Comparison of ENCODE assay signal across 16 mouse cellular contexts in the genomic region with DNA sequence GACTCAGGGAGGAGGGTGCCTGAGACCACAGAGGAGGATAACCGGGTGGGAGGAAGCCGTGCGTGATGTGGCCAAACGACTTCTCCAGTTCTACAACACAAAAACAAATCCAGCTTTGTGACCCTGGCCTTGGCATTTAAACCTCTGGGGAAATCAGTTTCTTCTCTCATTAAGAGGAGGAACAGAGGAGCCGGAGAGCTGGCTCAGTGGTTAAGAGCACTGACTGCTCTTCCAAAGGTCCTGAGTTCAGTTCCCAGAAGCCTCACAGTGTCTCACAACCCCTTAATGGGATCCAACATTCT. TPM values are rescaled to one million over a fixed set of nuclear protein-coding genes. Genes with fewer than 3 reads are reported as not detected.
DNase-seq lines count a peak whose midpoint lies in the region; ATAC-seq and TF ChIP-seq lines count a peak whose summit lies in the region.
"Had no signal": no experiment of that assay in that cellular context is flagged by ENCODE, and none has a peak within 500 bp of the region (broad histone marks: within the 10 kb centered on the region; RNA-seq: fewer than 3 reads in every experiment).

No protein-coding gene starts in this region.

- no peaks in the 10 kb centered on the region for H3K36me3 ChIP-seq in heart, embryonic 15.5 days
- no peaks in the 10 kb centered on the region for H3K36me3 ChIP-seq in liver, adult 2 months (ENCODE audit: control insufficient read depth, insufficient read depth, low read length)
- H3K36me3 ChIP-seq in liver, embryonic 12.5 days, result no peaks in the 10 kb centered on the region
- H3K36me3 ChIP-seq: embryonic facial prominence, embryonic 15.5 days; limb, embryonic 13.5 days had no signal

- peak overlapping the region; percentile 89 for H3K27ac ChIP-seq in heart, embryonic 15.5 days
- peak overlapping the region; percentile 10 for H3K27ac ChIP-seq in liver, adult 2 months (replicated peaks; ENCODE audit: insufficient read depth, low read depth, low read length)
- no peak overlapping the region for H3K27ac ChIP-seq in liver, embryonic 12.5 days
- H3K27ac ChIP-seq: embryonic facial prominence, embryonic 15.5 days; limb, embryonic 13.5 days had no signal

- no peak for TF ChIP-seq CTCF in liver, adult 2 months (IDR thresholded peaks at IDR 0.05; ENCODE audit: low read depth, low read length)

- TF ChIP-seq POLR2A in liver, adult 2 months (IDR thresholded peaks at IDR 0.05; ENCODE audit: extremely low read depth, insufficient read depth, low read length), result no peak

- peaks cover 73% of the 10 kb centered on the region for H3K4me1 ChIP-seq in heart, embryonic 15.5 days (replicated peaks)
- H3K4me1 ChIP-seq in liver, adult 2 months (ENCODE audit: control insufficient read depth, insufficient read depth, low read length), result peaks cover 9% of the 10 kb centered on the region
- H3K4me1 ChIP-seq in liver, embryonic 12.5 days, result peaks cover 22% of the 10 kb centered on the region

- peak; percentile 36 for DNase-seq in adrenal gland, postnatal 10 days
- DNase-seq in adrenal gland, adult 8-10 months, result no peak
- DNase-seq in heart, adult 8-10 months (ENCODE audit: low spot score), result no peak
- no peak for DNase-seq in liver, adult 2 months (ENCODE audit: extremely low read depth, low read depth, low spot score)
- DNase-seq in urinary bladder, postnatal 14 days (ENCODE audit: low spot score), result no peak
- DNase-seq: cerebellum, adult 9-10 months; gastrocnemius, postnatal 36 days; kidney, adult 8-10 months; thymus, postnatal 14 days had no signal

- peaks cover 7% of the 10 kb centered on the region; the same call in 1 of the 2 replicates for H3K79me2 ChIP-seq in liver, adult 2 months (ENCODE audit: control insufficient read depth, insufficient read depth, low read length)

- no peaks in the 10 kb centered on the region for H3K27me3 ChIP-seq in heart, embryonic 15.5 days
- no peaks in the 10 kb centered on the region for H3K27me3 ChIP-seq in liver, adult 2 months (ENCODE audit: control insufficient read depth, insufficient read depth, low read length)
- H3K27me3 ChIP-seq in liver, embryonic 12.5 days (replicated peaks), result no peaks in the 10 kb centered on the region
- H3K27me3 ChIP-seq: embryonic facial prominence, embryonic 15.5 days; limb, embryonic 13.5 days had no signal

- peak overlapping the region; percentile 26 for H3K4me2 ChIP-seq in heart, embryonic 15.5 days
- H3K4me2 ChIP-seq in liver, embryonic 12.5 days, result no peak overlapping the region
- H3K4me2 ChIP-seq: embryonic facial prominence, embryonic 15.5 days; limb, embryonic 13.5 days; midbrain, embryonic 11.5 days had no signal

- no peak overlapping the region for H3K9ac ChIP-seq in heart, embryonic 15.5 days
- H3K9ac ChIP-seq in liver, adult 2 months (ENCODE audit: low read depth, low read length), result no peak overlapping the region
- no peak overlapping the region for H3K9ac ChIP-seq in liver, embryonic 12.5 days
- H3K9ac ChIP-seq: embryonic facial prominence, embryonic 15.5 days; limb, embryonic 13.5 days had no signal

- H3K4me3 ChIP-seq in heart, embryonic 15.5 days, result no peak overlapping the region
- no peak overlapping the region for H3K4me3 ChIP-seq in liver, adult 2 months (ENCODE audit: insufficient read depth, low read depth, low read length)
- no peak overlapping the region for H3K4me3 ChIP-seq in liver, embryonic 12.5 days
- H3K4me3 ChIP-seq: embryonic facial prominence, embryonic 15.5 days; limb, embryonic 13.5 days had no signal

- WGBS in heart, embryonic 15.5 days, result 35% methylated on average over 5 of the region's 5 CpGs
- WGBS in liver, adult 2 months, result 72% methylated on average over 5 of the region's 5 CpGs
- 64% methylated on average over 5 of the region's 5 CpGs for WGBS in liver, embryonic 12.5 days (ENCODE audit: insufficient replicate concordance)

- H3K9me3 ChIP-seq in heart, embryonic 15.5 days (replicated peaks), result no peaks in the 10 kb centered on the region
- H3K9me3 ChIP-seq in liver, embryonic 12.5 days (replicated peaks), result no peaks in the 10 kb centered on the region
- H3K9me3 ChIP-seq: embryonic facial prominence, embryonic 15.5 days; limb, embryonic 13.5 days had no signal

- no peak for ATAC-seq in heart, embryonic 15.5 days (replicated peaks; ENCODE audit: insufficient number of reproducible peaks, insufficient read depth, low FRiP score, low read depth)
- ATAC-seq in liver, embryonic 12.5 days, result no peak
- ATAC-seq in common myeloid progenitor, adult 5-6 weeks (replicated peaks; ENCODE audit: low read depth, poor library complexity, severe bottlenecking), result 0 out of 2 replicates have a peak, but pooled peaks have one; percentile 18
- ATAC-seq: activated CD4-positive, CD25-positive, alpha-beta regulatory T cell, adult 4 months had no signal

RNA-seq across cellular contexts. Expression of gene Kif13a, which starts 44.0 kb away (rescaled TPM):
- 10 to 100 TPM; 29.3 to 38.6 TPM for total RNA-seq in adrenal gland, postnatal 10 days (2021)
- total RNA-seq in adrenal gland, adult 8-10 months (2022), result 10 to 100 TPM; 39.1 to 46.8 (median 42.3) TPM
- 41.6 and 45.3 TPM in 2 replicates for polyA plus RNA-seq in heart, embryonic 15.5 days (2015; fragmentation: Nextera tagmentation; extraction: Ambion mirVana)
- total RNA-seq in heart, adult 8-10 months (2022), result 100 to 1,000 TPM; 113 to 126 (median 121) TPM
- 10.5 and 11.1 TPM in 2 replicates for total RNA-seq in liver, adult 2 months (2014; rRNA removed)
- polyA plus RNA-seq in liver, adult 2 months (2012; rRNA removed), result 6.6 TPM in 2 replicates
- 6.9 and 7.8 TPM in 2 replicates for polyA plus RNA-seq in liver, embryonic 12.5 days (2016; fragmentation: Nextera tagmentation; extraction: Ambion mirVana)
- total RNA-seq in common myeloid progenitor, adult 5-6 weeks (2017), result 37.5 and 43.5 TPM in 2 replicates
